Mouse (Mus musculus): ENCODE data around the gene Ssh2. TPM values are rescaled to one million over a fixed set of nuclear protein-coding genes. Genes with fewer than 3 reads are reported as not detected.

The Ssh2 gene
- total RNA-seq, 2 experiments from 2014 or later, result 34.8 to 37.1 TPM

GRCm38 (mm10) chr11:77442186-77443170, 226.4 kb downstream of the Ssh2 start:
- peak in 1 of 2 experiments; percentile 55 for DNase-seq (ENCODE audit: low spot score in 2 of 2)
- intact Hi-C loops (cut with DNase I), result loop anchor here (10.0 kb wide), 1 partner anchor 98 kb away; no protein-coding TSS in a partner anchor

- DNase-seq (ENCODE audit: low spot score in 2 of 2), result no peak
- intact Hi-C loops (cut with DNase I), result loop anchor here (5.0 to 10.0 kb wide), 2 partner anchors 100 to 128 kb away; no protein-coding TSS in a partner anchor
These were observed 228.9 kb downstream of the Ssh2 start for GRCm38 (mm10) chr11:77444939-77445338.

- DNase-seq (ENCODE audit: low spot score in 2 of 2), result peak in 1 of 2 experiments; percentile 55
- intact Hi-C loops (cut with DNase I), result loop anchor here (5.0 to 10.0 kb wide), 2 partner anchors 102 to 129 kb away; no protein-coding TSS in a partner anchor
These were observed 230.5 kb downstream of the Ssh2 start for GRCm38 (mm10) chr11:77446628-77447041.

GRCm38 (mm10) chr11:77449224-77449623, 233.1 kb downstream of the Ssh2 start:
- no peak for DNase-seq (ENCODE audit: low spot score in 2 of 2)
- intact Hi-C loops (cut with DNase I), result loop anchor here (5.0 to 10.0 kb wide), 2 partner anchors 104 to 132 kb away; no protein-coding TSS in a partner anchor

- DNase-seq (ENCODE audit: low spot score in 2 of 2), result no peak
- intact Hi-C loops (cut with DNase I), result no loop called here
These were observed 235.6 kb downstream of the Ssh2 start for GRCm38 (mm10) chr11:77451670-77452069.

- no peak for DNase-seq (ENCODE audit: low spot score in 2 of 2)
- intact Hi-C loops (cut with DNase I), result no loop called here
These were observed 237.3 kb downstream of the Ssh2 start for GRCm38 (mm10) chr11:77453388-77453787.

- no peak for DNase-seq (ENCODE audit: low spot score in 2 of 2)
- intact Hi-C loops (cut with DNase I), result no loop called here
These were observed 239.9 kb downstream of the Ssh2 start for GRCm38 (mm10) chr11:77455770-77456510.

- intact Hi-C loops (cut with DNase I), result no loop called here
- DNase-seq (ENCODE audit: low spot score in 2 of 2), result no peak
These were observed 240.8 kb downstream of the Ssh2 start for GRCm38 (mm10) chr11:77456866-77457265.

- intact Hi-C loops (cut with DNase I), result no loop called here
- no peak for DNase-seq (ENCODE audit: low spot score in 2 of 2)
These were observed 245.8 kb downstream of the Ssh2 start for GRCm38 (mm10) chr11:77461856-77462255.

- DNase-seq (ENCODE audit: low spot score in 2 of 2), result peak; percentile 36 to 56
- intact Hi-C loops (cut with DNase I), result no loop called here
These were observed 246.4 kb downstream of the Ssh2 start, which contains the start of gene Coro6 for GRCm38 (mm10) chr11:77462283-77463100. Coro6 (plus strand) TSS chr11:77462411.

GRCm38 (mm10) chr11:77463101-77463445, 247.0 kb downstream of the Ssh2 start:
- DNase-seq (ENCODE audit: low spot score in 2 of 2), result no peak
- intact Hi-C loops (cut with DNase I), result no loop called here

GRCm38 (mm10) chr11:77463786-77464185, 247.7 kb downstream of the Ssh2 start:
- intact Hi-C loops (cut with DNase I), result no loop called here
- DNase-seq (ENCODE audit: low spot score in 2 of 2), result no peak

- DNase-seq (ENCODE audit: low spot score in 2 of 2), result no peak
- intact Hi-C loops (cut with DNase I), result loop anchor here (5.0 kb wide), 3 partner anchors 38 to 362 kb away; no protein-coding TSS in a partner anchor
These were observed 248.6 kb downstream of the Ssh2 start for GRCm38 (mm10) chr11:77464684-77465083.

- no peak for DNase-seq (ENCODE audit: low spot score in 2 of 2)
- intact Hi-C loops (cut with DNase I), result loop anchor here (5.0 kb wide), 3 partner anchors 37 to 363 kb away; no protein-coding TSS in a partner anchor
These were observed 249.0 kb downstream of the Ssh2 start for GRCm38 (mm10) chr11:77465111-77465510.

GRCm38 (mm10) chr11:77466544-77466943, 250.5 kb downstream of the Ssh2 start:
- DNase-seq (ENCODE audit: low spot score in 2 of 2), result no peak
- intact Hi-C loops (cut with DNase I), result loop anchor here (5.0 kb wide), 3 partner anchors 36 to 364 kb away; no protein-coding TSS in a partner anchor

GRCm38 (mm10) chr11:77467157-77467556, 251.1 kb downstream of the Ssh2 start:
- intact Hi-C loops (cut with DNase I), result loop anchor here (5.0 kb wide), 3 partner anchors 35 to 365 kb away; no protein-coding TSS in a partner anchor
- peak; percentile 66 to 68 for DNase-seq (ENCODE audit: low spot score in 2 of 2)

- peak; percentile 73 to 81 for DNase-seq (ENCODE audit: low spot score in 2 of 2)
- intact Hi-C loops (cut with DNase I), result loop anchor here (5.0 kb wide), 3 partner anchors 35 to 365 kb away; no protein-coding TSS in a partner anchor
These were observed 251.7 kb downstream of the Ssh2 start for GRCm38 (mm10) chr11:77467784-77468183.

- intact Hi-C loops (cut with DNase I), result loop anchor here (5.0 kb wide), 3 partner anchors 34 to 366 kb away; no protein-coding TSS in a partner anchor
- no peak for DNase-seq (ENCODE audit: low spot score in 2 of 2)
These were observed 252.3 kb downstream of the Ssh2 start for GRCm38 (mm10) chr11:77468397-77468796.

GRCm38 (mm10) chr11:77471407-77471806, 255.3 kb downstream of the Ssh2 start:
- DNase-seq (ENCODE audit: low spot score in 2 of 2), result no peak
- intact Hi-C loops (cut with DNase I), result no loop called here

Data from left cerebral cortex, postnatal 25 days (tissue).